Mouse (Mus musculus) embryonic fibroblast, embryonic 13.5 days (primary cell): Measurements from ENCODE around the gene Gm20696.

Experiments
- CTCF ChIP-seq: IDR thresholded peaks from 2 replicates; pipeline ENCODE4 v1.5.1; 2011; ENCODE audit warnings: mild to moderate bottlenecking, control low read depth, low read length, moderate library complexity, borderline replicate concordance; ENCODE audit not compliant: insufficient read depth
- POLR2A ChIP-seq: IDR thresholded peaks from 2 replicates; pipeline ENCODE4 v1.6.1; 2011; ENCODE audit warnings: low read depth, mild to moderate bottlenecking, control low read depth, low read length, moderate library complexity

- TF ChIP-seq POLR2A, result no peak
- no peak for TF ChIP-seq CTCF
Measured at GRCm38 (mm10) chr6:99498082-99498481, 168.5 kb downstream of the Gm20696 start.
